Mouse (Mus musculus) thymus, adult 2 months (tissue): ENCODE measurements around the gene Asap3.

ENCODE experiments used
- CTCF ChIP-seq: fragments of 200-500 bp; IDR thresholded peaks from 2 replicates; pipeline ENCODE4 v1.5.1; 2012; ENCODE audit warnings: mild to moderate bottlenecking, control low read depth, low read length, moderate library complexity, borderline replicate concordance; ENCODE audit not compliant: control insufficient read depth, poor library complexity, insufficient read depth; ENCODE audit errors: extremely low read depth
- POLR2A ChIP-seq: fragments of 200-500 bp; IDR thresholded peaks from 2 replicates; pipeline ENCODE4 v1.6.1; 2012; ENCODE audit warnings: mild to moderate bottlenecking, low read length, control low read depth, moderate library complexity; ENCODE audit not compliant: control insufficient read depth, poor library complexity, insufficient read depth; ENCODE audit errors: extremely low read depth

- TF ChIP-seq CTCF (no peak), POLR2A (no peak)
Observed at GRCm38 (mm10) chr4:136217063-136217462, 10.9 kb downstream of the Asap3 start.
